Mouse (Mus musculus) heart, embryonic 15.5 days (tissue): Measurements from ENCODE around the gene Steap1. TPM values are rescaled to one million over a fixed set of nuclear protein-coding genes. Genes with fewer than 3 reads are reported as not detected.

Source experiments
- ATAC-seq: fragments of 200-750 bp; cut with Nextera tagmentation; replicated peaks from 2 replicates; pipeline ENCODE4 v1.8.0; 2017; ENCODE audit warnings: low read depth, moderate TSS enrichment; ENCODE audit not compliant: insufficient number of reproducible peaks, insufficient read depth, low FRiP score
- H3K27ac ChIP-seq: fragments of 300-500 bp; sonication (generic); 2 replicates; pipeline ENCODE4 v1.5.1; 2015; ENCODE audit warnings: mild to moderate bottlenecking, inconsistent platforms
- H3K27me3 ChIP-seq: fragments of 300-500 bp; sonication (generic); 2 replicates; pipeline ENCODE4 v1.6.1; 2015; ENCODE audit warnings: inconsistent platforms
- H3K36me3 ChIP-seq: fragments of 300-500 bp; sonication (generic); 2 replicates; pipeline ENCODE4 v1.6.1; 2015; ENCODE audit warnings: mild to moderate bottlenecking, inconsistent platforms
- H3K4me1 ChIP-seq: fragments of 300-500 bp; sonication (generic); replicated peaks from 2 replicates; pipeline ENCODE4 v1.6.1; 2015; ENCODE audit warnings: inconsistent platforms
- H3K4me2 ChIP-seq: fragments of 300-500 bp; sonication (generic); 2 replicates; pipeline ENCODE4 v1.6.1; 2015; ENCODE audit warnings: inconsistent platforms, mild to moderate bottlenecking, moderate library complexity
- H3K4me3 ChIP-seq: fragments of 300-500 bp; sonication (generic); 2 replicates; pipeline ENCODE4 v1.5.1; 2015; ENCODE audit warnings: mild to moderate bottlenecking, inconsistent platforms
- H3K9ac ChIP-seq: fragments of 300-500 bp; sonication (generic); 2 replicates; pipeline ENCODE4 v1.6.1; 2015; ENCODE audit warnings: mild to moderate bottlenecking, inconsistent platforms
- H3K9me3 ChIP-seq: fragments of 300-500 bp; sonication (generic); replicated peaks from 2 replicates; pipeline ENCODE4 v1.6.1; 2016; ENCODE audit warnings: inconsistent platforms
- WGBS: fragments of 180-500 bp; shearing (Covaris S2); methylation state at CpG from one replicate; pipeline ENCODE4 v1.1.7; 2015; ENCODE audit warnings: mixed read lengths; 5-methylcytosine and 5-hydroxymethylcytosine counted together
- polyA plus RNA-seq: library from polyadenylated mRNA; unstranded; fragments of >200 nt; fragmentation: Nextera tagmentation; extraction: Ambion mirVana; gene quantifications from 2 replicates; pipeline ENCODE4 v1.2.1, GENCODE M21; 2015

Steap1 gene
- polyA plus RNA-seq, 1 experiment from 2014 or later, result 1.7 TPM

- no peak for ATAC-seq
- H3K27me3 ChIP-seq, result no peaks in the 10 kb centered on the region
- no peak overlapping the region for H3K27ac ChIP-seq
- peaks cover 6% of the 10 kb centered on the region; the same call in 1 of the 2 replicates for H3K4me1 ChIP-seq
- no peak overlapping the region for H3K4me3 ChIP-seq
- no peak overlapping the region for H3K9ac ChIP-seq
- H3K9me3 ChIP-seq, result no peaks in the 10 kb centered on the region
- H3K36me3 ChIP-seq, result no peaks in the 10 kb centered on the region
- H3K4me2 ChIP-seq, result no peak overlapping the region
- 8% methylated on average over 1 of the region's 1 CpGs for WGBS
Measured at GRCm38 (mm10) chr5:5686973-5687372, 62.2 kb downstream of the Steap1 start.

Other genes starting within 250 kb of the Steap1 start
- 9.9 and 11.4 TPM in 2 replicates for gene Cldn12, start 234.4 kb downstream of the Steap1 start, polyA plus RNA-seq
- 15.6 and 17.0 TPM in 2 replicates for gene Gtpbp10, start 189.8 kb downstream of the Steap1 start, polyA plus RNA-seq
- 1.2 and 1.3 TPM in 2 replicates for gene Gm8773, start 175.5 kb downstream of the Steap1 start, polyA plus RNA-seq
- 1.6 and 1.9 TPM in 2 replicates for gene Cfap69, start 85.1 kb downstream of the Steap1 start, polyA plus RNA-seq
- gene Steap2, start 54.7 kb downstream of the Steap1 start, polyA plus RNA-seq, result 1.9 and 2.9 TPM in 2 replicates